Mouse (Mus musculus) layer of hippocampus, adult 9-11 months (tissue): ENCODE data around the gene Olfm1.

Experiments used
- DNase-seq: peaks from one replicate; pipeline ENCODE4 v3.0.0; 2022

Gene Olfm1

GRCm38 (mm10) chr2:28236447-28236846, 43.7 kb downstream of the Olfm1 start:
- DNase-seq: no peak

GRCm38 (mm10) chr2:28239616-28240015, 46.8 kb downstream of the Olfm1 start:
- DNase-seq: peak; percentile 38

GRCm38 (mm10) chr2:28240920-28241319, 48.1 kb downstream of the Olfm1 start:
- DNase-seq: no peak

GRCm38 (mm10) chr2:28241520-28242221, 48.9 kb downstream of the Olfm1 start:
- DNase-seq: no peak

GRCm38 (mm10) chr2:28242222-28242543, 49.4 kb downstream of the Olfm1 start:
- no peak for DNase-seq

GRCm38 (mm10) chr2:28244667-28245395, 52.0 kb downstream of the Olfm1 start:
- DNase-seq: peak; percentile 64

GRCm38 (mm10) chr2:28246110-28246653, 53.4 kb downstream of the Olfm1 start:
- DNase-seq: no peak

- DNase-seq: no peak
These were observed 54.3 kb downstream of the Olfm1 start for GRCm38 (mm10) chr2:28247098-28247497.

- no peak for DNase-seq
These were observed 59.8 kb downstream of the Olfm1 start for GRCm38 (mm10) chr2:28252554-28252953.

- no peak for DNase-seq
These were observed 63.2 kb downstream of the Olfm1 start for GRCm38 (mm10) chr2:28256029-28256428.

GRCm38 (mm10) chr2:28261438-28261837, 68.6 kb downstream of the Olfm1 start:
- DNase-seq: no peak

GRCm38 (mm10) chr2:28267776-28268275, 75.0 kb downstream of the Olfm1 start:
- DNase-seq: no peak

- no peak for DNase-seq
These were observed 77.8 kb downstream of the Olfm1 start for GRCm38 (mm10) chr2:28270561-28270960.

GRCm38 (mm10) chr2:28272218-28272965, 79.6 kb downstream of the Olfm1 start:
- DNase-seq: peak; percentile 79

GRCm38 (mm10) chr2:28274006-28274405, 81.2 kb downstream of the Olfm1 start:
- no peak for DNase-seq

- peak; percentile 59 for DNase-seq
These were observed 82.6 kb downstream of the Olfm1 start for GRCm38 (mm10) chr2:28275345-28275744.

GRCm38 (mm10) chr2:28278150-28278549, 85.4 kb downstream of the Olfm1 start:
- peak; percentile 77 for DNase-seq

GRCm38 (mm10) chr2:28278853-28279252, 86.1 kb downstream of the Olfm1 start:
- DNase-seq: no peak
